Mouse (Mus musculus): ENCODE data around the gene Setdb1. TPM values are rescaled to one million over a fixed set of nuclear protein-coding genes. Genes with fewer than 3 reads are reported as not detected.

The Setdb1 gene
- total RNA-seq, 2 experiments from 2014 or later = 40.7 to 40.8 TPM

- DNase-seq (ENCODE audit: low spot score in 2 of 2) = no peak
Observed at GRCm38 (mm10) chr3:95294718-95295117, 62.3 kb downstream of the Setdb1 start.

- DNase-seq (ENCODE audit: low spot score in 2 of 2) = no peak
Observed at GRCm38 (mm10) chr3:95294316-95294715, 62.7 kb downstream of the Setdb1 start.

GRCm38 (mm10) chr3:95293537-95293936 lies 63.5 kb downstream of the Setdb1 start:
- no peak for DNase-seq (ENCODE audit: low spot score in 2 of 2)

- DNase-seq (ENCODE audit: low spot score in 2 of 2) = no peak
Observed at GRCm38 (mm10) chr3:95292899-95293298, 64.1 kb downstream of the Setdb1 start.

- no peak for DNase-seq (ENCODE audit: low spot score in 2 of 2)
Observed at GRCm38 (mm10) chr3:95291041-95291440, 66.0 kb downstream of the Setdb1 start.

GRCm38 (mm10) chr3:95290156-95290555 lies 66.8 kb downstream of the Setdb1 start:
- DNase-seq (ENCODE audit: low spot score in 2 of 2) = no peak

GRCm38 (mm10) chr3:95289419-95289818 lies 67.6 kb downstream of the Setdb1 start:
- DNase-seq (ENCODE audit: low spot score in 2 of 2) = no peak

- DNase-seq (ENCODE audit: low spot score in 2 of 2) = no peak
Observed at GRCm38 (mm10) chr3:95287541-95287940, 69.5 kb downstream of the Setdb1 start.

GRCm38 (mm10) chr3:95286510-95286909 lies 70.5 kb downstream of the Setdb1 start:
- no peak for DNase-seq (ENCODE audit: low spot score in 2 of 2)

- no peak for DNase-seq (ENCODE audit: low spot score in 2 of 2)
Observed at GRCm38 (mm10) chr3:95286011-95286410, 71.0 kb downstream of the Setdb1 start.

GRCm38 (mm10) chr3:95285390-95285789 lies 71.6 kb downstream of the Setdb1 start:
- DNase-seq (ENCODE audit: low spot score in 2 of 2) = no peak

GRCm38 (mm10) chr3:95284501-95285281 lies 72.3 kb downstream of the Setdb1 start:
- DNase-seq (ENCODE audit: low spot score in 2 of 2) = no peak

GRCm38 (mm10) chr3:95284062-95284461 lies 72.9 kb downstream of the Setdb1 start:
- DNase-seq (ENCODE audit: low spot score in 2 of 2) = no peak

GRCm38 (mm10) chr3:95283589-95283941 lies 73.4 kb downstream of the Setdb1 start:
- no peak for DNase-seq (ENCODE audit: low spot score in 2 of 2)

- DNase-seq (ENCODE audit: low spot score in 2 of 2) = peak; percentile 67 to 72
Observed at GRCm38 (mm10) chr3:95282865-95283588, 74.0 kb downstream of the Setdb1 start.

GRCm38 (mm10) chr3:95282381-95282864 lies 74.6 kb downstream of the Setdb1 start:
- DNase-seq (ENCODE audit: low spot score in 2 of 2) = peak; percentile 22 to 25

- DNase-seq (ENCODE audit: low spot score in 2 of 2) = peak; percentile 97 to 99
Observed at GRCm38 (mm10) chr3:95281216-95282126, 75.5 kb downstream of the Setdb1 start, which contains the start of the genes Mindy1 and Prune1. Gene Mindy1, plus strand, starts transcription at chr3:95281345. Gene Prune1, minus strand, starts transcription at chr3:95282076.

GRCm38 (mm10) chr3:95280747-95281146 lies 76.3 kb downstream of the Setdb1 start:
- peak in 1 of 2 experiments; percentile 16 for DNase-seq (ENCODE audit: low spot score in 2 of 2)

- DNase-seq (ENCODE audit: low spot score in 2 of 2) = no peak
Observed at GRCm38 (mm10) chr3:95277149-95277551, 79.9 kb downstream of the Setdb1 start.

GRCm38 (mm10) chr3:95276428-95276934 lies 80.5 kb downstream of the Setdb1 start:
- DNase-seq (ENCODE audit: low spot score in 2 of 2) = no peak

GRCm38 (mm10) chr3:95275161-95275560 lies 81.8 kb downstream of the Setdb1 start:
- no peak for DNase-seq (ENCODE audit: low spot score in 2 of 2)

Measured in layer of hippocampus, postnatal 14 days (tissue).